Mouse (Mus musculus): ENCODE measurements around the gene Duox1.
A peak's percentile ranks its signal among the peaks of the same experiment; 100 is the strongest.
"Not testable (repeated sequence)": the region's sequence is repeated elsewhere in the genome, so short reads cannot be mapped to it uniquely, and the experiment has no call there.

Gene Duox1

DNA sequence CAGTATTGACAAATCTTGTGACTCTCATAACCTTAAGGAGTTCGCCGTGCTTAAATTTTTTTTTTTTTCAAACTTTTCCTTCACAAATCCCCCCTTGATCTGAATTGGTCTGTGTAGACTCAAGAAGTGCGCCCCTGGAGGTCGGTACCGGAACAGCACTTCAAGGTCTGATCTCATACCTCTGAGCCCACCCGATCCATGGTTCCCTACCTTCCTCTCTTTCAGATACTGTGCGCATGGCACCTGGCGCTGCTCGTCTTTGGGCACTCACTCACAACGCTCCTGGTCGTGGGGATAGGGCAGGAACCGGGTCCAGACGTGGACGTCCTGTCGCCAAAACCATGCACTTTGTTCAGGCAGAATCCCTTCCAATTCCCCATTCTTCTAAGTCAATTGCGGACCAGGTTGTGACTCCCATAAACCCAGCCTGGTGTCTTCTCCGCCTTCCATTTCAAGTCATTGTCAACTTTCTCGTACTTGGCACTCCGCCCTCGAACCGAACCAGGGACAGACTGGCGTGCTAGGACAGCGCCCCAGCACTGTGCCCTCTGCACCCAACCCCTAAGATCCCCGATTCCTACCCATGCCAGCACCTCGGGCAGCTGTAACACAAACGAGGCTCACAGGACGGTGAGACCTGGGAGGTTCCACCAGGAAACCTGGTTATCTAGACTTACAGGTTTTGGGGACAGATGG, 2.6 kb upstream of the Duox1 start:
- DNase-seq, result peak; percentile 25 to 74

DNA sequence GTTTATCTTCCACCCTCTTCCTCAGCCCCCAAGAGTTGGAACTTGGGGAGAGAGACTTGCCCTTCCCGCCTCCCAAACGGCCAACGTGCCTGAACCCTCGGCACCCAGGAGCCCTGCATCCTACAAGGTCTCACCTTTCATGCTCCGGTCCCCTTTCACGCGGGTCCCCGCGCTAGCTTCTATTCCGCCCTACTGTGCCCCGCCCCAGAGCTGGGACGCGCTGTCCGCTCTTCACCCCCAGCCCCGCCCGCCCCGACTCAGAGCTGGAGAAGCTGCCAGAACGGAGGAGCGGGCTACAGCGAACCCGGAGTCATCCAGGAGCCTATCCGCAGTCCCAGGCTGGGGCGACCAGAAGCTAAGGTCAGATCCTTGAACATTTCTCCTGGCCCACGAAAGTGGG, 1.9 kb upstream of the Duox1 start, which contains the start of gene Duoxa1:
TSS of gene Duoxa1 (minus strand) at position 195 of the 400 bp plus-strand sequence.
- DNase-seq, result no peak

- DNase-seq, result no peak
Observed at GRCm38 (mm10) chr2:122317384-122317783, 1.9 kb downstream of the Duox1 start.

GRCm38 (mm10) chr2:122323960-122324359, 8.5 kb downstream of the Duox1 start:
- DNase-seq, result no peak

DNA sequence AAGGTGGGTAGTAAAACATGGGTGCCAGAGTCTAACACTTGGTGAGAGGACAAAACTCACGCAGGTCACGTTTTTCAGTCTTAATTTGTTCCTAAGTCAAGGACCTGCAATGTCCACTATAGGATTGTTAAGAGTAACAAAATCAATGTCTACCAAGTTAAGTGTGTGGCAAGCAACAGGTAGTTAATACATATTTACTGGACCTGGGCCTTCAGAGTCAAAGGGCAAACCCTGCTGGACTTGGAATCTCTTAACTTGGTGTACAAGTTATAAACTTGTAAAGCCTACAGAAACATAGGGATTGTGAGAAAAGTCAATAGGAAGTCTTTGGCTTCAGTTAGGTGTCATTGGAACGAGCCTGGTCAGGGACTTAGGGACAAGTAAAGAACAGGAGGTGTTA, 9.1 kb downstream of the Duox1 start:
- no peak for DNase-seq

DNA sequence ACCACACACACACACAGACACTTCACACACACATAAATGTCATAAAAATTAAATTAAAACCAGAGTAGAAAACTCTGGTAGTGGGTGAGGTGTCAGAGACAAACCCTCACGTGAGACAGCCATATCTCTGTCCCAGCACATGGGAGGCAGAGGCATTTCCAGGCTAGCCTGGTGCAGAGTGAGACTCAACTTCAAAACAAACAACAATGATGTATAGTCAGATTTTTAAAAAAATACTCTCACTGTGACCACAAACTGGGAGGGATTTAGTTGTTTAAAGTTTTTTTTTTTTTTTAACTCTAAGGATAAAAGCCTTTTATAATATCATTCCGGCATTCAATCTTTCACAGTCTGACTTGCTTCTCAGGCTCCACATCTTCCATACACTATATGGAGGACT, 9.9 kb downstream of the Duox1 start:
- no peak for DNase-seq

- DNase-seq, result no peak
Observed at GRCm38 (mm10) chr2:122327986-122328385, 12.5 kb downstream of the Duox1 start.

DNA sequence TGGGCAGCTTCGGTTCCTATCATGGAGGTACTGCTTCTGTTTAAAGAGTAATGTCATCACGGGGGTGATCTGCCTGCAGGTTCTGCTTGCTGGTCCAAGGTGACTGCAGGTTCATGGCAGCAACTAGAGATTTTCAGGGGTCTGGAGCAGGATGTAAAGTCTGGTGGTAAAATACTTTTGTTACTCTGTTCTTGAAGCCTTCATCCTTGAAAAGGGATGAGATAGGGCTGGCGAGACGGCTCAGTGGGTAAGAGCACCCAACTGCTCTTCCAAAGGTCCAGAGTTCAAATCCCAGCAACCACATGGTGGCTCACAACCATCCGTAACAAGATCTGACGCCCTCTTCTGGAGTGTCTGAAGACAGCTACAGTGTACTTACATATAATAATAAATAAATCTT, 14.8 kb downstream of the Duox1 start:
- not testable (repeated sequence) for DNase-seq

DNA sequence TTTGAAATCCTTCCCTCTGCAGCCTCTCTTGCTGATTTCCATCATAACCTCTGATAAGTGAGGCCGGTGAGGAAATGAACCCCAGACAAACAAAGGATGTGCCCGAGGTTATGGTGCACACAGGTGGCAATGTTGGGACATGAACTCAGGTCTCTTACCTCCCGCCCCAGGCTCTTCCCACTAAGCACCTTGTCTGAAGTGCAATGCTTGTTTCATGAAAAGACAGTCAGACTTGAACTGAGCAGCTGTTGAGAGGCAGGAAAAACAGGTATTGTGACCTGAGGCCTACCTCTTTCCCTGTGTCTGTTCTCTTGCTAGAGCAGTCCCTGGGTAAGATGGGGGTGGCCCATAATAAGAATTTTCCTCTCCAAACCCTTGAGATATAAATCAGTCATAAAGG, 16.8 kb downstream of the Duox1 start:
- no peak for DNase-seq

- no peak for DNase-seq
Observed at GRCm38 (mm10) chr2:122334170-122334569, 18.7 kb downstream of the Duox1 start.

- no peak for DNase-seq
Observed at GRCm38 (mm10) chr2:122337291-122337690, 21.8 kb downstream of the Duox1 start.

- DNase-seq, result no peak
Observed at GRCm38 (mm10) chr2:122345106-122345893, 29.8 kb downstream of the Duox1 start.

DNA sequence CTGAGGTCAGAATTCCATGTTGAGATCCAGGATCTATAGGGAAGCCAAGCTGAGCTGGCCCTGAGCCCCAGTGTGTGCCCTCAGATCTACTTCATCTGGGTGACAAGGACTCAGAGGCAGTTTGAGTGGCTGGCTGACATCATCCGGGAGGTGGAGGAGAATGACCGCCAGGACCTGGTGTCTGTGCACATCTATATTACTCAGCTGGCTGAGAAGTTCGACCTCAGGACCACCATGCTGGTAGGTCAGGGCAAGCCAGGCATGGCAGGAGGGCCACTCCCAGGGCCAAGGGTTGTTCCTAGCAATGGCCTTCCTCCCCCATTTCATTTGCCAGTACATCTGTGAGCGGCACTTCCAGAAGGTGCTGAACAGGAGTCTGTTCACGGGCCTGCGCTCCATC, 30.7 kb downstream of the Duox1 start:
- not testable (repeated sequence) for DNase-seq

- no peak for DNase-seq
Observed at GRCm38 (mm10) chr2:122347257-122347656, 31.8 kb downstream of the Duox1 start.

DNA sequence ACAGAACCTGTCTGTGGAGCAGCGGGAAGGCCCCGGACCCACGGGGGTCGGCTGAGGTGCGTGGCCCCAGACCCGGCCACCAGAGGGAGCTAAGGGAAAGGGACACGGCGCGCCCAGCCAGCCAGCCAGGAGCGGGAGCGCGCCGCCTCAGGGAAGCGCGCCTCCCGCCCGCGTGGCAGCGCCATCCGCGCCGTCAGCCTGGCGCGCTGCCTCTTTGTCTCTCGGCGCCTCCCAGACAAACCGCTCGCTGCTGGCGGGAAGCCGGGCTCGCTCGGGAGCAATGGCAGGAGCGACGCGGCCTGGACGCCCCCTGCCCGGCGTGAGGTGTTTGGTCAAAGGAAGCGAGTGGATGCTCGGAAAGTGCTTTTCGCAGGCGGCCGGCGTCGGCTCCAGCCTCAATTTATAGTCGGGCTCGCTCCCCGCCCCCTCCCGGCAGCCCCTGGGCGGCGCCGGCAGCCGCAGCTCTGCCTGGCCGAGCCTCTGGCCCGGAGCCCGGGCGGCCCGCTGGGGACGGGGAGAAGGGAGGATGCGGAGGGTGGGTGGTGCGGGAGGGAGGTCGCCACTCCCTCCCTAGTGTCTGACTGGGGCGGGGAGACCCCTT, 33.2 kb downstream of the Duox1 start:
- DNase-seq, result peak; percentile 71 to 82

DNA sequence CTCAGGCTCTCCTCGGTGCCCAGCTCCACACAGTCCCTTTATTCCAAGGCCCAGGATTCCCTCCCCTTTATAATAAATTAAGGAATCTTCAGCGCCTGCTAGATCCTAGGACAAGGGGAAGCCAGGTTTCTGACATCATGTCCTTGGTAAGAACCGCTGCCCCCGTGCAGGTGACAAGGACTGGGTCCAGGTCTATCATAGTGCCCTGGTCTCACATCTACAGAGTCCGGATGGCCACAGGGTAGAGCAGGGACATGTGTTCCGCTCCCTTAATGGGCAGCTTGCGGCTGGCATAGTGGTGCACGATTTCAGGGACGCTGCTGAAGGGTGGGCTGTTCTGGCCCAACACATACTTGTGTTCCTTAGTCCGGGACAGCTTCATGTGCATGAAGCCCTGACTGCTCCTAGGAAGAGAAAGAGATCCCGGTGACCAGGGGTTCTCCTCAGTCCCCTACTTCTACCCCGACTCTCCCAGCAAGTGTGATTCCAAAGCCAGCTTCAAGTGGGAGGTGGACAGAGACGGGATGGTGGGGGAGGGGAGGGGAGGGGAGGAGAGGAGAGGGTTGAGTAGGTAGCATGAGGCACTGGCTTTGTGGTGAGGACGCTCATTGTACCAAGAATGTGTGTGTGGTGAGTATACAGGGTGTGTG, 33.8 kb downstream of the Duox1 start:
- no peak for DNase-seq

- DNase-seq, result no peak
Observed at GRCm38 (mm10) chr2:122351156-122351930, 35.9 kb downstream of the Duox1 start.

GRCm38 (mm10) chr2:122351931-122352329, 36.5 kb downstream of the Duox1 start:
- no peak for DNase-seq

GRCm38 (mm10) chr2:122352992-122353391, 37.5 kb downstream of the Duox1 start:
- no peak for DNase-seq

- no peak for DNase-seq
Observed at GRCm38 (mm10) chr2:122353765-122354164, 38.3 kb downstream of the Duox1 start.

GRCm38 (mm10) chr2:122354191-122354929, 38.9 kb downstream of the Duox1 start:
- no peak for DNase-seq

DNA sequence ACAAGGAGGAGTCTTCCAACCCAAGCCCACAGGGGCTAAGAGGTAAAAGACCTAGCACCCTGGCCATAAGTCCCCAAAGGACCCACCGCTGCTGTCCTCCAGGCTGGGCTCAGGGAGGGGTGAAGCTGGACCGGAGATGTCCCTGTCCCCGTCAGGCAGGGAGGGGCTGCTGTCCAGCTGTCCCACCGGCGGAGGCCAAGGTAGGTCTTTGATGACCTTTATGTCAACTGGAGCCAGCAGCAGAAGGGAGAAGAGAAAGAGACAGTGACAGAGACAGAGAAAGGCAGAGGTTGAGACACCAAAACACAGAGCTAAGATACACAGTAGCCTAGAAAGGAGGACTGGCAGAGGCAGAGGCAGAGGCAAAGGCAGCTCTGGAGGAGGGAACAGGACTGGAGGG, 39.9 kb downstream of the Duox1 start:
- DNase-seq, result no peak
